Mouse (Mus musculus): ENCODE results near the gene Cacna2d1. TPM values are rescaled to one million over a fixed set of nuclear protein-coding genes. Genes with fewer than 3 reads are reported as not detected.

Gene Cacna2d1
- total and polyA plus RNA-seq, 3 experiments: 0.08 to 0.13 TPM; not detected in 1

- H3K4me3 ChIP-seq (ENCODE audit: control insufficient read depth in 1 of 2, insufficient read depth in 1 of 2, low read depth in 2 of 2, low read length in 2 of 2): no peak overlapping the region
- DNase-seq (ENCODE audit: low read depth, low spot score): no peak
- no peaks in the 10 kb centered on the region for H3K4me1 ChIP-seq (ENCODE audit: control insufficient read depth in 1 of 2, insufficient read depth in 2 of 2, low read length in 2 of 2)
- no peaks in the 10 kb centered on the region for H3K9me3 ChIP-seq (replicated peaks; ENCODE audit: insufficient read depth, low read length)
- TF ChIP-seq ZC3H11A (IDR thresholded peaks at IDR 0.05; ENCODE audit: low read depth, low read length) (no peak), MEF2A (IDR thresholded peaks at IDR 0.05; ENCODE audit: extremely low read depth, insufficient replicate concordance, low read depth, low read length, poor library complexity, severe bottlenecking) (no peak), MYC (IDR thresholded peaks at IDR 0.05; ENCODE audit: low read depth, low read length) (no peak), MAFK (IDR thresholded peaks at IDR 0.05; ENCODE audit: borderline replicate concordance, low read depth, low read length) (no peak), ZNF384 (IDR thresholded peaks at IDR 0.05; ENCODE audit: low read depth, low read length) (no peak), NRF1 (IDR thresholded peaks at IDR 0.05; ENCODE audit: insufficient read depth, low read depth, low read length, poor library complexity, severe bottlenecking) (no peak), EP300 (IDR thresholded peaks at IDR 0.05; ENCODE audit: low read depth in 1 of 2, low read length in 2 of 2) (no peak), MAZ (IDR thresholded peaks at IDR 0.05; ENCODE audit: low read depth, low read length) (no peak)
- H3K27ac ChIP-seq (ENCODE audit: control insufficient read depth, low read depth, low read length): no peak overlapping the region
- H3K9ac ChIP-seq (ENCODE audit: control insufficient read depth, low read depth, low read length, poor library complexity, severe bottlenecking): no peak overlapping the region
- no peaks in the 10 kb centered on the region for H3K36me3 ChIP-seq (ENCODE audit: control insufficient read depth in 1 of 2, insufficient read depth in 2 of 2, low read length in 2 of 2)
- H3K27me3 ChIP-seq (ENCODE audit: control insufficient read depth in 1 of 2, insufficient read depth in 2 of 2, low read length in 2 of 2): no peaks in the 10 kb centered on the region
- no peaks in the 10 kb centered on the region for H3K79me2 ChIP-seq (ENCODE audit: control insufficient read depth, insufficient read depth, low read length, poor library complexity)
Measured at GRCm38 (mm10) chr5:15985901-15986300, 51.4 kb downstream of the Cacna2d1 start.

- DNase-seq (ENCODE audit: low read depth, low spot score): no peak
- Histone ChIP-seq H3K79me2 (ENCODE audit: control insufficient read depth, insufficient read depth, low read length, poor library complexity) (no peaks in the 10 kb centered on the region), H3K36me3 (ENCODE audit: control insufficient read depth in 1 of 2, insufficient read depth in 2 of 2, low read length in 2 of 2) (no peaks in the 10 kb centered on the region), H3K9ac (ENCODE audit: control insufficient read depth, low read depth, low read length, poor library complexity, severe bottlenecking) (no peak overlapping the region), H3K9me3 (replicated peaks; ENCODE audit: insufficient read depth, low read length) (no peaks in the 10 kb centered on the region), H3K4me3 (ENCODE audit: control insufficient read depth in 1 of 2, insufficient read depth in 1 of 2, low read depth in 2 of 2, low read length in 2 of 2) (no peak overlapping the region), H3K27ac (ENCODE audit: control insufficient read depth, low read depth, low read length) (no peak overlapping the region), H3K27me3 (ENCODE audit: control insufficient read depth in 1 of 2, insufficient read depth in 2 of 2, low read length in 2 of 2) (no peaks in the 10 kb centered on the region), H3K4me1 (ENCODE audit: control insufficient read depth in 1 of 2, insufficient read depth in 2 of 2, low read length in 2 of 2) (no peaks in the 10 kb centered on the region)
- TF ChIP-seq TBP (IDR thresholded peaks at IDR 0.05; ENCODE audit: low read depth, low read length): no peak
- TF ChIP-seq MXI1 (IDR thresholded peaks at IDR 0.05; ENCODE audit: low read depth, low read length): no peak
- no peak for TF ChIP-seq POLR2A (IDR thresholded peaks at IDR 0.05; ENCODE audit: control insufficient read depth in 1 of 2, insufficient read depth in 1 of 2, low read depth in 1 of 2, low read length in 2 of 2, poor library complexity in 1 of 2)
Measured at GRCm38 (mm10) chr5:15991428-15992139, 57.1 kb downstream of the Cacna2d1 start.

DNA sequence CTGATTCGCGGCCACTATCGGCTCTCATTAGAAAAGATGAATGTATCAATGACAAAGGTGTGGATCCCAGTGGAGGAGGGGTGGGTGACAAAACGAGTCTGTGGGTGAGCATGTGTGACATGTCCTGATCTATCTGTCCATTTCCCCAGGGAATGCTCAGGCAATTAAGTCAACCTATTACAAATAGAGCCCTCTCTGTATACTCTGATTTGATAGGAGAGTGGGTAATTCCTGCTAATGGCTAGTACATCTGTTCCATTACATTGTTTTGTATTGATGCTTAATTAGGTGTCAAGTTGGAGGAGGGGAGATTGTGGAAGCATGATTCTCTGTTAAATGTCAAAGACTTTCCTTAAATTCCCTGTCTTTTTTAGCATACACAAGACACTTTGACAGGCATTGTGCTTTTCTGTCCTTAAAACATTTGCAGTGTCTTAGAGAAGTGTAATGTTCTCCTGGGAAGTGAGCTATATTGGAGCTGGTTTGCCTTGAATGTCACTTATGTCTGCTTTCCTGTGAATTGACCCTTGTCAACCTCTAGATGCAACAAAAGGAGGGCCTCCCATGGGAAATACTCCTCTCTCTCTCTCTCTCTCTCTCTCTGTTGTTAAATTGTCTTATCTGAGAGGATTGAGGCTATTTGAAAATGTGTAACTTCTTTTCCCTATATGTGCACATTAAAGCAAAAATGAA is 58.9 kb downstream of the Cacna2d1 start:
- no peak overlapping the region for H3K4me3 ChIP-seq (ENCODE audit: control insufficient read depth in 1 of 2, insufficient read depth in 1 of 2, low read depth in 2 of 2, low read length in 2 of 2)
- no peaks in the 10 kb centered on the region for H3K36me3 ChIP-seq (ENCODE audit: control insufficient read depth in 1 of 2, insufficient read depth in 2 of 2, low read length in 2 of 2)
- no peak overlapping the region for H3K9ac ChIP-seq (ENCODE audit: control insufficient read depth, low read depth, low read length, poor library complexity, severe bottlenecking)
- no peaks in the 10 kb centered on the region for H3K27me3 ChIP-seq (ENCODE audit: control insufficient read depth in 1 of 2, insufficient read depth in 2 of 2, low read length in 2 of 2)
- DNase-seq (ENCODE audit: low read depth, low spot score): no peak
- TF ChIP-seq ZC3H11A (IDR thresholded peaks at IDR 0.05; ENCODE audit: low read depth, low read length) (no peak), GATA1 (IDR thresholded peaks at IDR 0.05; ENCODE audit: low read depth, low read length) (no peak), JUND (IDR thresholded peaks at IDR 0.05; ENCODE audit: low read depth, low read length) (no peak), MAZ (IDR thresholded peaks at IDR 0.05; ENCODE audit: low read depth, low read length) (no peak), NRF1 (IDR thresholded peaks at IDR 0.05; ENCODE audit: insufficient read depth, low read depth, low read length, poor library complexity, severe bottlenecking) (no peak), ELF1 (IDR thresholded peaks at IDR 0.05; ENCODE audit: low read depth, low read length) (no peak), BHLHE40 (IDR thresholded peaks at IDR 0.05; ENCODE audit: borderline replicate concordance, low read depth, low read length) (no peak), SMC3 (IDR thresholded peaks at IDR 0.05; ENCODE audit: low read depth, low read length) (no peak), ZMIZ1 (IDR thresholded peaks at IDR 0.05; ENCODE audit: low read depth, low read length) (no peak), MYB (IDR thresholded peaks at IDR 0.05; ENCODE audit: low read depth, low read length) (no peak)
- H3K9me3 ChIP-seq (replicated peaks; ENCODE audit: insufficient read depth, low read length): no peaks in the 10 kb centered on the region
- H3K27ac ChIP-seq (ENCODE audit: control insufficient read depth, low read depth, low read length): no peak overlapping the region
- no peaks in the 10 kb centered on the region for H3K4me1 ChIP-seq (ENCODE audit: control insufficient read depth in 1 of 2, insufficient read depth in 2 of 2, low read length in 2 of 2)
- no peaks in the 10 kb centered on the region for H3K79me2 ChIP-seq (ENCODE audit: control insufficient read depth, insufficient read depth, low read length, poor library complexity)
